Mouse (Mus musculus) myocyte (in vitro differentiated cells): Measurements from ENCODE around the gene Aff3. TPM values are rescaled to one million over a fixed set of nuclear protein-coding genes. Genes with fewer than 3 reads are reported as not detected.

Experiments used
- H3K27me3 ChIP-seq: one replicate; pipeline ENCODE4 v1.6.1; 2011; ENCODE audit not compliant: control insufficient read depth, insufficient read depth, insufficient read length
- H3K36me3 ChIP-seq: one replicate; pipeline ENCODE4 v1.6.1; 2011; ENCODE audit not compliant: control insufficient read depth, insufficient read depth
- H3K4me2 ChIP-seq: one replicate; pipeline ENCODE4 v1.6.1; 2011; ENCODE audit warnings: low read depth, control low read depth
- H3K4me3 ChIP-seq: one replicate; pipeline ENCODE4 v1.5.1; 2011; ENCODE audit warnings: mild to moderate bottlenecking, control low read depth, moderate library complexity
- H3K79me2 ChIP-seq: one replicate; pipeline ENCODE4 v1.6.1; 2011; ENCODE audit not compliant: control insufficient read depth, insufficient read depth
- H3ac ChIP-seq: one replicate; pipeline ENCODE4 v1.6.1; 2011; ENCODE audit not compliant: control insufficient read depth, insufficient read length
- CEBPB ChIP-seq: IDR thresholded peaks from 2 replicates; pipeline ENCODE4 v1.6.1; 2011; ENCODE audit warnings: mild to moderate bottlenecking, moderate library complexity; ENCODE audit not compliant: poor library complexity, insufficient read depth, severe bottlenecking
- E2F4 ChIP-seq: IDR thresholded peaks from one replicate; pipeline ENCODE4 v1.6.1; 2011; ENCODE audit warnings: mild to moderate bottlenecking, control low read depth, moderate library complexity; ENCODE audit not compliant: insufficient read depth
- MAX ChIP-seq: IDR thresholded peaks from one replicate; pipeline ENCODE4 v1.6.1; 2011; ENCODE audit warnings: low read depth, mild to moderate bottlenecking, control low read depth
- MYOD1 ChIP-seq, 3 experiments: IDR thresholded peaks; one replicate each; pipeline ENCODE4 v1.6.1; 2011; ENCODE audit warnings: control low read depth in 2 of 3, low read depth in 2 of 3, mild to moderate bottlenecking in 2 of 3, moderate library complexity in 1 of 3; ENCODE audit not compliant: insufficient read length in 2 of 3, control insufficient read depth in 1 of 3
- MYOG ChIP-seq, 3 experiments: IDR thresholded peaks; one replicate each; pipeline ENCODE4 v1.6.1; 2011; ENCODE audit warnings: control low read depth in 2 of 3, low read depth in 2 of 3, mild to moderate bottlenecking in 2 of 3; ENCODE audit not compliant: insufficient read length in 2 of 3, control insufficient read depth in 1 of 3, insufficient read depth in 1 of 3
- POLR2A ChIP-seq: IDR thresholded peaks from one replicate; pipeline ENCODE4 v1.6.1; 2011; ENCODE audit warnings: low read depth, mild to moderate bottlenecking, control low read depth, moderate library complexity; ENCODE audit not compliant: insufficient read length
- POLR2AphosphoS2 ChIP-seq: IDR thresholded peaks from one replicate; pipeline ENCODE4 v1.6.1; 2011; ENCODE audit warnings: low read depth, control low read depth; ENCODE audit not compliant: insufficient read length
- REST ChIP-seq: IDR thresholded peaks from one replicate; pipeline ENCODE4 v1.6.1; 2011; ENCODE audit warnings: mild to moderate bottlenecking, control low read depth, moderate library complexity; ENCODE audit not compliant: insufficient read depth, insufficient read length
- SRF ChIP-seq: IDR thresholded peaks from one replicate; pipeline ENCODE4 v1.6.1; 2011; ENCODE audit warnings: low read depth; ENCODE audit not compliant: control insufficient read depth, insufficient read length
- TCF12 ChIP-seq: IDR thresholded peaks from one replicate; pipeline ENCODE4 v1.6.1; 2011; ENCODE audit warnings: mild to moderate bottlenecking, control low read depth; ENCODE audit not compliant: poor library complexity, insufficient read depth, severe bottlenecking
- TCF3 ChIP-seq: IDR thresholded peaks from one replicate; pipeline ENCODE4 v1.6.1; 2011; ENCODE audit warnings: low read depth, control low read depth; ENCODE audit not compliant: insufficient read length
- USF1 ChIP-seq: IDR thresholded peaks from one replicate; pipeline ENCODE4 v1.6.1; 2011; ENCODE audit warnings: low read depth, mild to moderate bottlenecking, control low read depth, moderate library complexity
- polyA plus RNA-seq: library from polyadenylated mRNA; unstranded; fragments of >200 nt; fragmentation: generic; extraction: Trizol; gene quantifications from one replicate; pipeline ENCODE4 v1.2.1, GENCODE M21; 2012; ENCODE audit warnings: missing spikeins

The Aff3 gene
- polyA plus RNA-seq, 1 experiment, result not detected

- no peak for TF ChIP-seq MYOD1 (IDR thresholded peaks at IDR 0.05; ENCODE audit: control insufficient read depth in 1 of 3, insufficient read length in 2 of 3, low read depth in 2 of 3)
- TF ChIP-seq POLR2AphosphoS2, result no peak
- TF ChIP-seq POLR2A, result no peak
- TF ChIP-seq MAX, result no peak
- no peak for TF ChIP-seq TCF12
- TF ChIP-seq E2F4, result no peak
- TF ChIP-seq TCF3, result no peak
- TF ChIP-seq REST, result no peak
- no peak for TF ChIP-seq USF1
- TF ChIP-seq MYOG (IDR thresholded peaks at IDR 0.05; ENCODE audit: control insufficient read depth in 1 of 3, insufficient read depth in 1 of 3, insufficient read length in 2 of 3, low read depth in 2 of 3), result no peak
- no peak for TF ChIP-seq SRF
- TF ChIP-seq CEBPB, result no peak
- Histone ChIP-seq H3ac (no peak overlapping the region), H3K4me3 (no peak overlapping the region), H3K79me2 (no peaks in the 10 kb centered on the region), H3K4me2 (no peak overlapping the region), H3K27me3 (peaks cover 28% of the 10 kb centered on the region), H3K36me3 (no peaks in the 10 kb centered on the region)
Observed at GRCm38 (mm10) chr1:38631501-38632279, 33.1 kb downstream of the Aff3 start.

DNA sequence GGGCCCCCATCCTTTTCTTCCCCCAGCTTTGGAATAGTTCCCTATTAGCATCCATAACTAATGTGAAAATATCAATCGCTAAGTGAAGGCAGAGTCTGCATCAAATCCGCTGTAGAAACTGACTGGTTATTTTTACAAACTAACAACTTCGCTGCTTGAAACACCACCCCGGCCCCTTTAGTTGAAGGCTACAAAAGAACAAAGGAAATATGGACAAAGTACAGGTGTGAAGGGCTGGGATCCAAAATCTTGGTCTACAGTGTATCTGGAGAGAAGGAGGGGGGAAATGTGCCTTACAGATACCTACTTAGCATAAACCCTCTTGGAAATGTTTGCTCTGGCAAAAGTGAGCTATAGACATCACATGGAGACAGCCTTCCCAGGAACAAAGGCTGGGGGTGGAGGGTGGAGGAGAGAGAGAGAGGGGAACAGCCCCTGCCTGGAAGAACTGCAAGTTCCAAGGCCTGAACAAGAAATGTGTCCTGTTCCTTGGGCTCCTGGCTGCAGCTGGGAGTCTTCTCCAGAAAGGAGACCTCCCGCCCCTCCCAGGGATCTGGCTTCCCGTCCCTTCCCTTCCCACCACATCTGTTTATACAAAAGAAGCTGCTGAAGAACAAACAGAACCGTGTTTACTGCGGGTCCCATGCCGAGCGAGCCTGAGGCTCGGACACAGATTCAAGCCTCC is 35.7 kb downstream of the Aff3 start:
- no peak overlapping the region for H3ac ChIP-seq
- TF ChIP-seq POLR2AphosphoS2 (no peak), MYOG (IDR thresholded peaks at IDR 0.05; ENCODE audit: control insufficient read depth in 1 of 3, insufficient read depth in 1 of 3, insufficient read length in 2 of 3, low read depth in 2 of 3) (no peak), MAX (no peak), E2F4 (no peak)
- no peak overlapping the region for H3K4me3 ChIP-seq

DNA sequence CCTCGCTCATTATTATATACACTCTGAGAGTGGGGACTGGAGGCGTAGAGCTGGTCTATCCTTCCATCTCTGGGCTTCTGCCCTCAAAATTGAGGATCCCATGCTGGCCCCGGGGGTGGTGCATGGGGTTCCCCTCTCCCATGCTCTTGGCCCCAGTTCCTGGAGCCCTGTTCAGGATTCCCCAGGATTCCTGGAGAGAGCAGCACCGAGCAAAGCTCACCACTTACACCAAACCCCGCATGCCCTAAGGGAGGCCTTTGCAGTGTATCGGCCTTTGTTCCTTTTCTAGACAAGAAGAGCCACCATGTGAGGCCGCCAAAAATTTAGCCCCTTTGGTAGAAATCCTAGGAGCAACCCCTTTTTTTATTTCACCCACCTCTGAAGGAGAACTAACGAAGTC is 36.3 kb downstream of the Aff3 start:
- Histone ChIP-seq H3K4me2 (no peak overlapping the region), H3K27me3 (peaks cover 25% of the 10 kb centered on the region), H3K4me3 (no peak overlapping the region), H3K36me3 (no peaks in the 10 kb centered on the region), H3ac (no peak overlapping the region), H3K79me2 (no peaks in the 10 kb centered on the region)
- TF ChIP-seq SRF (no peak), TCF12 (no peak), TCF3 (no peak), POLR2A (no peak)

More for the DNA sequence above, 35.7 kb downstream of the Aff3 start:
- Histone ChIP-seq H3K27me3 (peaks cover 25% of the 10 kb centered on the region), H3K36me3 (no peaks in the 10 kb centered on the region), H3K79me2 (no peaks in the 10 kb centered on the region), H3K4me2 (no peak overlapping the region)

GRCm38 (mm10) chr1:38627683-38628361 is 36.9 kb downstream of the Aff3 start:
- TF ChIP-seq USF1 (no peak), MAX (no peak), CEBPB (no peak), REST (no peak), TCF12 (no peak), E2F4 (no peak), POLR2AphosphoS2 (no peak), MYOG (IDR thresholded peaks at IDR 0.05; ENCODE audit: control insufficient read depth in 1 of 3, insufficient read depth in 1 of 3, insufficient read length in 2 of 3, low read depth in 2 of 3) (no peak), MYOD1 (IDR thresholded peaks at IDR 0.05; ENCODE audit: control insufficient read depth in 1 of 3, insufficient read length in 2 of 3, low read depth in 2 of 3) (no peak), TCF3 (no peak), POLR2A (no peak), SRF (no peak)
- Histone ChIP-seq H3K27me3 (peaks cover 25% of the 10 kb centered on the region), H3K36me3 (no peaks in the 10 kb centered on the region), H3K4me2 (no peak overlapping the region), H3K79me2 (no peaks in the 10 kb centered on the region), H3K4me3 (no peak overlapping the region), H3ac (no peak overlapping the region)
